Mouse (Mus musculus) thymus, postnatal 36 days (tissue): ENCODE data around the gene Olfr1484.
"Not testable (repeated sequence)": the region's sequence is repeated elsewhere in the genome, so short reads cannot be mapped to it uniquely, and the experiment has no call there.

ENCODE experiments used
- DNase-seq, 2 experiments: peaks; one replicate each; pipeline ENCODE4 v3.0.0; 2022; ENCODE audit warnings: mixed read lengths in 2 of 2

Gene Olfr1484

DNA sequence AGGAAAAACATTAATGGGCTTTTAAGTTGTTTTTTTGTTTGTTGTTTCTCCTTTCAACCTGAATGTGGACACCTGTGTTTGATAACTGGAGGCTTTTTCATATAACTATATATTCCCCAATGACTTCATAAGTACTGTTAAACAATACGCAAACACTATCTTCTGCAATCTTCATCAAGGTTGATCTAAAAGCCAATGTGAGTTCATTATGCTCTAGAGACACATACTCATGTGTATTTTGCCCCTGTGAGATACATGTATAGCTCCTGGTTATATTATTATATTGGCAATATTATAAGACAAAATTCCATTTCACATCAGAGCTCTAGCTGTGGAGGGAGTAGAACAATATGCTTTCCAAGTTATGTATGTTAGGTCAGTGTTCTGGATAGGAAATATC, at the start of gene Olfr1484:
TSS of gene Olfr1484 (plus strand) at position 301 of the 400 bp plus-strand sequence.
- no peak for DNase-seq

- not testable (repeated sequence) for DNase-seq
Measured at GRCm38 (mm10) chr19:13617075-13617474, 33.8 kb downstream of the Olfr1484 start, which contains the start of gene Olfr1487. Olfr1487 (plus strand) TSS chr19:13617375.

GRCm38 (mm10) chr19:13631321-13631720, 48.0 kb downstream of the Olfr1484 start, which contains the start of gene Olfr1489:
Olfr1489 (plus strand) TSS chr19:13631621.
- no peak for DNase-seq
